Mouse (Mus musculus) adrenal gland (tissue): ENCODE results near the gene Twsg1.
"Not testable (repeated sequence)": the region's sequence is repeated elsewhere in the genome, so short reads cannot be mapped to it uniquely, and the experiment has no call there.

Source experiments
- intact Hi-C: fragments of 180-260 bp; cut with DNase I; formaldehyde crosslinking; loops from one replicate; pipeline ENCODE4 v1.15.1; 2025
- long read RNA-seq, 2 experiments: library from polyadenylated mRNA; unstranded; transcript quantifications; one replicate each; pipeline ENCODE4 v2.0.0; 2020; ENCODE audit warnings: borderline replicate concordance in 1 of 2; ENCODE audit not compliant: insufficient replicate concordance in 1 of 2

Gene Twsg1
- long read RNA-seq, experiment 1, full-length matches to known transcripts: 14 of 20 reads
- long read RNA-seq, experiment 1, partial matches to known transcripts: 0 of 20 reads
- long read RNA-seq, experiment 1, other reads (novel, unspliced or antisense): 6 of 20 reads
- long read RNA-seq, experiment 2, full-length matches to known transcripts: 12 of 17 reads
- long read RNA-seq, experiment 2, partial matches to known transcripts: 0 of 17 reads
- long read RNA-seq, experiment 2, other reads (novel, unspliced or antisense): 5 of 17 reads

DNA sequence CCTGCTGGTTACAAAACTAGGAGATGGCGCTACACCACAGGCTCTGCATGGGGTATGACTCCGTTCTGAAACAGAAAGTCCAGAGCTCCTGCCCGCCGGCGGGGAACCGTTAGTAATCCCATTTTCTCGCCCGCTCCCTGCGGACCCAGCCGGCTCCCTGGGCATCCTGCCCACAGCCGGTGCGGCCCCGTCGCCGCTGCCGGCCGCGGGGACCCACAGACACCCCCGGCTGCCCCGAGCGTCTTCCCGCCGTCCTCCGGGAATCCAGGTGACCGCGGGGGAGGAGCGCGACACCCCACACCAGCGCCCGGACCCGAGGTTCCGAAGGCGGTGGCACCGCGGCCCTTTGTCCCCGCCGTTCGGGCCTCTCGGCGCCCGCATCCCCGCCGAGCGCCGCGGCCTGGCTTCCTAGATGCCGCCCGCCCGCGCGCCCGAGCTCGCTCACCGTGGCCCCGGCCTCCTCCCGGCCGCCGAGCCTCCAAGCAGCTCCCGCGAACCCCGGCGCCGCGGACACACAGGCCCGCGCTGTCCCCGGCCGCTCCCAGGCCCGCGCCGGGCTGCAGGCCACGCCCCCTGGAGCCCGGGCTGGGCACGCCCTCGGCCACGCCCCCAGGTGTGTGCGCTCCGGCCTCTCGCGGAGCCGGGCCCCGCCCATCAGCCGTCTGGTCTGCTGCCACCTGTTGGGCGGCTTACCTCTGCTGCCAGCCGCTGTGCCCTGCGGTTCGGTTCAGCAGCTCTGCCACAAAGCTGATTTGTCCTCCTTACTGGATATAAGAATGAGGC, at the start of gene Twsg1:
Gene Twsg1, minus strand, starts transcription at position 605 of the 783 bp plus-strand sequence.
- intact Hi-C loops: loop anchor here (5.0 to 10.0 kb wide), 2 partner anchors 79 to 154 kb away; partner anchors contain the start of gene Ndufv2

- intact Hi-C loops: no loop called here
These were observed 37.3 kb upstream of the Twsg1 start for GRCm38 (mm10) chr17:65988151-65988820.

DNA sequence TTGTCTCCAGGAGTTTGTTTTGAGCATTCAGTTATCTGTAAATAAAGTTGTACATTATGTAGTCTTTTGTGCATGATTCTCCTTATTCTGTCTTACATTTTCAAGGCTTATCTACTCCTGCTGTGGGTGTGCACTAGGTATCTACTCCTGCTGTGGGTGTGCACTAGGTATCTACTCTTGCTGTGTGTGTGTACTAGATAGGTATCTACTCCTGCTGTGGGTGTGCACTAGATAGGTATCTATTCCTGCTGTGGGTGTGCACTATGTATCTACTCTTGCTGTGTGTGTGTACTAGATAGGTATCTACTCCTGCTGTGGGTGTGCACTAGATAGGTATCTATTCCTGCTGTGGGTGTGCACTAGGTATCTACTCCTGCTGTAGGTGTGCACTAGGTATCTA, 25.7 kb upstream of the Twsg1 start:
- intact Hi-C loops: not testable (repeated sequence)

- intact Hi-C loops: no loop called here
These were observed 16.7 kb upstream of the Twsg1 start for GRCm38 (mm10) chr17:65967751-65968150.

- intact Hi-C loops: no loop called here
These were observed 11.2 kb upstream of the Twsg1 start for GRCm38 (mm10) chr17:65962263-65962662.

DNA sequence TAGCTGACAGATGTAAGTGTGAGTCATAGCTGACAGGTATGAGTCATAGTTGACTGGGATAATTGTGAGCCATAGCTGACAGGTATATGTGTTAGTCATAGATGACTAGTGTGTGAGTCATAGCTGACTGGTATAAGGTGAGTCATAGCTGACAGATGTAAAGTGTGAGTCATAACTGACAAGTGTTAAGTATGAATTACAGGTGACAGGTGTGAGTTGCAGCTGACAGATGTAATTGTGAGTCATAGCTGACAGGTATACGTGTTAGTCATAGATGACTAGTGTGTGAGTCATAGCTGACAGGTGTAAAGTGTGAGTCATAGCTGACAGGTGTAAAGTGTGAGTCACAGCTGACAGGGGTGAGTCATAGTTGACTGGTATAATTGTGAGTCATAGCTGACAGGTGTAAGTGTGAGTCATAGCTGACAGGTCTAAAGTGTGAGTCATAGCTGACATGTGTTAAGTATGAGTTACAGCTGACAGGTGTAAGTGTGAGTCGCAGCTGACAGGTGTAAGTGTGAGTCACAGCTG, 10.6 kb upstream of the Twsg1 start:
- intact Hi-C loops: no loop called here

GRCm38 (mm10) chr17:65959011-65959410, 8.0 kb upstream of the Twsg1 start:
- intact Hi-C loops: loop anchor here (10.0 kb wide), 1 partner anchor 146 kb away; the partner anchor contains the start of gene Ndufv2

DNA sequence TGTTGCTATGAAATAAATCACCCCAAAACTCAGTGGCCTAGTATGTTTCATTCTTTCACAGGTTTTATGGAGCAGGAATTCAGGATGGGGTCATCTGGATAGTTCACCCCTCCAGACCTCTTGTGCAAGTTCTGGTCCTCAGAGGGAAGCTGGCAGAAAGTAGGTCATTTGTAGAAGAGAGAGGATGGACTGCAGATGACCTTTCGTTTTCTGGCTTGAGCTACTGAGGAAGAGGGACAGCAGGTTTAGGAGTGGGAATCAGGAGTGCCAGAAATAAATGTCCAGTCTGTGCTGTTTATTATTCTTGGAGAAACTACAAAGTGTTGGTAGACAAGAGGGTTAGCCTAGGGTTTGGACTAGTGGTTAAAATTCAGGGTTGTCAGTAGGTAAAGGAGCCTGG, 7.3 kb upstream of the Twsg1 start:
- intact Hi-C loops: loop anchor here (10.0 kb wide), 1 partner anchor 146 kb away; the partner anchor contains the start of gene Ndufv2

- intact Hi-C loops: loop anchor here (10.0 kb wide), 1 partner anchor 147 kb away; the partner anchor contains the start of gene Ndufv2
These were observed 6.8 kb upstream of the Twsg1 start for GRCm38 (mm10) chr17:65957782-65958325.

DNA sequence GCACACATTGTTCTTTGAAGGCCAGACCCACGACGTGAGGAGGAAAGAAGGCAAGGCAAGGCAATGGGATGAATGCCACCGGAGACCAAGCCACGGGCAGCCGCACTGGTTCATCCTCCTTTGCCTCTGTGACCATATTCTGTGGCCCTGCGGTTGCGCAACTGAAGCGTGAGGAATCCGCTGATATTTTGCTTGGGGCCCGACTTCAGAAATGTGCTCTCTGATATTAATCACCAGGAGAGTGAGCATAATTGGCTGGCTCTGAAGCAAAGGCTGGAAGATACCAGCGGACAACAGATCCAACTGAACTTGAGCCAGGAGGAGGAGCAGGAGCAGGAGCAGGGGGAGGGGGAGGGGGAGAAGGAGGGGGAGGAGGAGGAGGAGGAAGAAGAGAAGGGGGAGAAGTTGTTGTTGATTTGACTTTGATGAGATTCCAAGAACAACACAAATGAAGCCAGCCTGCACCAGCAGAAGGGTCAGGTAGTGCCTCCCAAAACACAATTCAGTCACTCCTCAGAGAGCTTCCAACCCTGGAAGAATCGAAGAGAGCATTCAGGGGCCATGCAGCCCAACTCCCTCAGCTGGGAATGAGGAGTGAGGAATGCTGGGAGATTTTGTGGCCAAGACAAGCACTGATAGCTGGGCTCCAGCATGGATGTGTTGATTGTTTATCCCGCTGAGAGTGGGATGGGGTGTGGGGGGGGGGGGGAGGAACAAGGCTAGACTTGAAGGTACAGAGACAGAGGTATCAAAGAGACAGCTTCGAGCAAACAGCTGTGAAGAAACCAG, 6.2 kb upstream of the Twsg1 start:
- intact Hi-C loops: loop anchor here (10.0 kb wide), 1 partner anchor 148 kb away; the partner anchor contains the start of gene Ndufv2

DNA sequence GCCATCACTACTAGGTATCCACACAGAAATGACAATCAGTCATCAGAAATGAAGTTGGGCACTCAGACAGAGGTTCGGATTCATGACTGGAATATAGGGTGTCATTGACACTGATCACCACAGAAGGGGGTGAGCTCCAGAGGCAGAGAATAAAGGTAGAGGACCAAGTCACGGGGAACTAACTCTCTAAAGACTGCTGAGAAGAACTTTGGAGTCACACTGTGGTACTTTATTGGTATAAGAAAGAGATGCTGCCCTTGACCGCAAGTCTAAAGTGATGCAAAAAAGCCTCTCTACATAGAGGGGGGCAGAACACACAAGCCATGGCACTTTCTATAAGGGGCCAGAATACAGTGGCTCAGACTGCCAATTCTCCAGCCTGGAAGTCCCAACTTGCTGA, 5.1 kb upstream of the Twsg1 start:
- intact Hi-C loops: loop anchor here (10.0 kb wide), 1 partner anchor 149 kb away; the partner anchor contains the start of gene Ndufv2

DNA sequence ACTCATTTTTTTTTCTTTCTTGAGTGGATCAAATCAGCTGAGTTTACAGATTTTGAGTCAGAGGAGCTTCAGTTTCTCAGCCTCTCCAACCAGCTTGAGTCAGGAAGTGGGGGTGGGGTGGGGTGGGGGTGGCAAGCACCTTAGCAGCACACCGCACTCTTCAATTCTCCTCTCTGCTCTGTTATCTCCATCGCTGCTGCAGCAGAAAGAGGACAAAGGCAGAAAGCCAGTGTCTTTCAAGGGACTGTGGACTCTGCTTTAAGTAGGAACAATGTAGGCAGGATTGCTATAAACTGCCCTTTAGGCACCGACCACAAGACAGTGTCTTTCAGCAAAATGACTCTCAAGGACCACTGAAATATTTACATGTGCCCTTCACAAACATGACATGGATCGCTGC, 2.9 kb upstream of the Twsg1 start:
- intact Hi-C loops: loop anchor here (5.0 to 10.0 kb wide), 2 partner anchors 82 to 151 kb away; partner anchors contain the start of gene Ndufv2

- intact Hi-C loops: loop anchor here (5.0 to 10.0 kb wide), 2 partner anchors 80 to 153 kb away; partner anchors contain the start of gene Ndufv2
These were observed 1.1 kb upstream of the Twsg1 start for GRCm38 (mm10) chr17:65952083-65952482.

DNA sequence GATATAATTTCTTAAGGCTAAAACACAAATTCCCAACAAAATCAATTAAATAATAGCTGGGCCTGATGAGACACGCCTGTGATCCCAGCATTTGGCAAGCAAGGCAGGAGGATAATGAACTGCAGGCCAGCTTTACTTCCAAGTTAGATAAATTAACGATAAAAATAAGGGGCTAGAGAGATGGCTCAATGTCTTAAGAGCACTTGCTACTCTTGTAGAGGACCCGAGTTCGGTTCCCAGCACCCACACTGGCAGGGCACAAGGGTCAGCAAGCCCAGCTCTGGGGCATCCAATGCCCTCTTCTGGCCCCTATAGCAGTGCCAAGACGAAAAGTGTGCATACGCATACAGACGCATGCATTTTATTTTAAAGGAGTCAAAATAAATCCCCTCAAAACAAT, 843 bp downstream of the Twsg1 start:
- intact Hi-C loops: loop anchor here (5.0 to 10.0 kb wide), 2 partner anchors 78 to 155 kb away; partner anchors contain the start of gene Ndufv2

GRCm38 (mm10) chr17:65947307-65947706, 3.7 kb downstream of the Twsg1 start:
- intact Hi-C loops: no loop called here

GRCm38 (mm10) chr17:65945420-65945819, 5.6 kb downstream of the Twsg1 start:
- intact Hi-C loops: no loop called here

GRCm38 (mm10) chr17:65942394-65942793, 8.6 kb downstream of the Twsg1 start:
- intact Hi-C loops: no loop called here

GRCm38 (mm10) chr17:65941275-65941674, 9.8 kb downstream of the Twsg1 start:
- intact Hi-C loops: no loop called here

DNA sequence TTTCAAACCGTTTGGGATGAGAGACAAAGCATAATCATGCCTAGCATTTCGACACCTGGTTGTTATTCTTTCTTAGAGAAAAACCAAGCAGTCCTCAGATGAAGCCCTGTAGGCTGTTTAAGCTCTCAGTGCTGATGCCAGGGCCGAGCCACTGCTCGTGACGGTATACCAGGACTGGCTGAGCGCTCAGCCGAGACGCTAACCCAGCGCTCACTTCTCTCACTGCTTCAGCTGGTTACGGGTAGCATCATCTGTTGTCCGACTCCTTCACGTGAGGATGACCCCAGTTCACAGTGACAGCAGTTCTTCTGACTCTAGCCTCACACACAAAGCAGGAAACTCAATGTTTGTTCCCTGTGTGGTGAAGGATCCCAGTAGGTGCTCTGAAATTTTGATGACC, 10.8 kb downstream of the Twsg1 start:
- intact Hi-C loops: no loop called here
